Mouse (Mus musculus) heart, embryonic 11.5 days (tissue): ENCODE results near the gene Smdt1. TPM values are rescaled to one million over a fixed set of nuclear protein-coding genes. Genes with fewer than 3 reads are reported as not detected.

Source experiments
- ATAC-seq: fragments of 200-750 bp; cut with Nextera tagmentation; replicated peaks from 2 replicates; pipeline ENCODE4 v1.8.0; 2017; ENCODE audit warnings: moderate library complexity; ENCODE audit not compliant: insufficient number of reproducible peaks, low FRiP score, low TSS enrichment
- H3K27ac ChIP-seq: fragments of 300-500 bp; sonication (generic); 2 replicates; pipeline ENCODE4 v1.5.1; 2014; ENCODE audit warnings: mild to moderate bottlenecking, low read depth, low read length
- H3K27me3 ChIP-seq: fragments of 300-500 bp; sonication (generic); 2 replicates; pipeline ENCODE4 v1.6.1; 2014; ENCODE audit warnings: mild to moderate bottlenecking, low read length, mixed read lengths; ENCODE audit not compliant: control insufficient read depth, insufficient read depth
- H3K36me3 ChIP-seq: fragments of 300-500 bp; sonication (generic); 2 replicates; pipeline ENCODE4 v1.6.1; 2014; ENCODE audit warnings: mild to moderate bottlenecking, low read length, moderate library complexity, mixed read lengths; ENCODE audit not compliant: control insufficient read depth, insufficient read depth
- H3K4me1 ChIP-seq: fragments of 300-500 bp; sonication (generic); 2 replicates; pipeline ENCODE4 v1.6.1; 2014; ENCODE audit warnings: low read length; ENCODE audit not compliant: control insufficient read depth, insufficient read depth
- H3K4me2 ChIP-seq: fragments of 300-500 bp; sonication (generic); 2 replicates; pipeline ENCODE4 v1.6.1; 2014; ENCODE audit warnings: mild to moderate bottlenecking, moderate library complexity
- H3K4me3 ChIP-seq: fragments of 300-500 bp; sonication (generic); 2 replicates; pipeline ENCODE4 v1.5.1; 2014; ENCODE audit warnings: low read depth, low read length
- H3K9ac ChIP-seq: fragments of 300-500 bp; sonication (generic); 2 replicates; pipeline ENCODE4 v1.6.1; 2014; ENCODE audit warnings: mild to moderate bottlenecking, low read depth, low read length, moderate library complexity
- H3K9me3 ChIP-seq: fragments of 300-500 bp; sonication (generic); replicated peaks from 2 replicates; pipeline ENCODE4 v1.6.1; 2016; ENCODE audit warnings: low read length; ENCODE audit not compliant: control insufficient read depth
- WGBS: fragments of 180-500 bp; shearing (Covaris S2); extraction: QIAGEN DNeasy Blood & Tissue Kit; methylation state at CpG from one replicate; pipeline ENCODE4 v1.1.7; 2014; ENCODE audit not compliant: insufficient replicate concordance; 5-methylcytosine and 5-hydroxymethylcytosine counted together
- polyA plus RNA-seq: library from polyadenylated mRNA; unstranded; fragments of >200 nt; fragmentation: Nextera tagmentation; extraction: Ambion mirVana; gene quantifications from 2 replicates; pipeline ENCODE4 v1.2.1, GENCODE M21; 2014

The Smdt1 gene
- polyA plus RNA-seq, 1 experiment from 2014 or later = 320 TPM

DNA sequence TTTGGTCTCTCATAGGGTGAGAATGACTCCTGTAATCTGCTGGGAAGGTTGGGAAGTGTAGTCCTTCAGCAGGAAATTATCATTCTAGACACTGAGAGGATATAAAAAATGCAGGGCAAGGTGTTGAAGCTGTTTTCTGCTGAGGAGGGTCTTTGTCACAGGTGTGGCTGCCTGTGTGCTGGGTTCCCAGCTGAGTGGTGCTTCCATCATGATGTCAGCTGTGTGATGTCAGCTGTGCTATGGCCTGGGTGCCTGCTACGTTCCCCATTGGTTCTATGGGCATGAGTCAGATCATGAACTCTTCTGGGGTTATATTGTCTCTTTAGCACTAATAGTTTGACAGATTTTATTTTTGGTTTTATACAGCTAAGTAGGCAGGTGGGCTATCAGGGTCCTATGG is 30.1 kb downstream of the Smdt1 start:
- no peak overlapping the region for H3K27ac ChIP-seq
- H3K36me3 ChIP-seq = no peaks in the 10 kb centered on the region
- H3K9ac ChIP-seq = no peak overlapping the region
- WGBS = 68% methylated on average over 1 of the region's 1 CpGs
- H3K27me3 ChIP-seq = no peaks in the 10 kb centered on the region
- H3K4me2 ChIP-seq = no peak overlapping the region
- no peak overlapping the region for H3K4me3 ChIP-seq
- H3K9me3 ChIP-seq = no peaks in the 10 kb centered on the region
- no peak for ATAC-seq
- no peaks in the 10 kb centered on the region for H3K4me1 ChIP-seq

DNA sequence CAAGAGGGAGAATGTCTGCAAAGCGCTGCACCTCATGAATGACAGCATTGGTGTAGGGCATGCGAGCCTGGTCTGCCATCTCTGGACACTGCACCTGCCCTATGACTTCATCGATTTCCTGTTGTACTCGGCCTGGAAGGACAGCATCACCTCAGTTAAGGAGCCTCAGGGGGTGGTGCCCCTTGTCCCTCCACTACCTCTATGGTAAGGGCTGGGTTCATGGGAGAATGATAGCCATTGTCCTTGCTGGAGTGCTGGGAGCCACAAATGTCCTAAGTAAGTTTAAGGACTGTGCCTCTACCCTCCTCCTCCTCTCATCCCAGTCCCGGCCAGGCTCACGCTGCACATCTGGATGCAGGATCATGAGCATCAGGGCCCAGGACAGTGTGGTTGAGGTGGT is 33.7 kb downstream of the Smdt1 start:
- Histone ChIP-seq H3K36me3 (no peaks in the 10 kb centered on the region), H3K4me3 (no peak overlapping the region), H3K27me3 (no peaks in the 10 kb centered on the region), H3K9ac (no peak overlapping the region), H3K4me2 (no peak overlapping the region), H3K4me1 (no peaks in the 10 kb centered on the region), H3K9me3 (no peaks in the 10 kb centered on the region), H3K27ac (no peak overlapping the region)
- ATAC-seq = no peak
- 82% methylated on average over 6 of the region's 6 CpGs for WGBS

DNA sequence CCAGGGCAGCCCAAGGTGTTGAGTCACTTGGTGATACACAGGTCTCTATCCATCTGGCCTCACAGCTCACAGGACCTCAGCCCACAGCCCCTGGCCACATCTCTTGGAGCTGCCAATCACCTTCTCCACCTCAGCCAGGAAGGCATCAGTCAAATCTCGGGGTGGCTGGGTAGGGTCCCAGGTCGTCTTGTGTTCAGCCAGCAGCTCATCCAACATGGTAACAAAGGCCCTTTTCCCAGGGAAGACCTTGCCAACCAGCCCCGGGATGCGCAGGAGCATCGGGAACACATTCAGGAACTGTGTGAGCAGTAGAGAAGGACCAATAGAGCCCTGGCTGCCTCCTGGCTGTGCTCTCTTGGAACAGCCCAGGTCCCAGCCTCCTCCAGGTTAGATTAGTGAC is 34.2 kb downstream of the Smdt1 start:
- H3K4me2 ChIP-seq = no peak overlapping the region
- no peak overlapping the region for H3K9ac ChIP-seq
- H3K27ac ChIP-seq = no peak overlapping the region
- no peaks in the 10 kb centered on the region for H3K27me3 ChIP-seq
- H3K36me3 ChIP-seq = no peaks in the 10 kb centered on the region
- H3K9me3 ChIP-seq = no peaks in the 10 kb centered on the region
- WGBS = 84% methylated on average over 5 of the region's 5 CpGs
- H3K4me1 ChIP-seq = no peaks in the 10 kb centered on the region
- ATAC-seq = no peak
- no peak overlapping the region for H3K4me3 ChIP-seq

DNA sequence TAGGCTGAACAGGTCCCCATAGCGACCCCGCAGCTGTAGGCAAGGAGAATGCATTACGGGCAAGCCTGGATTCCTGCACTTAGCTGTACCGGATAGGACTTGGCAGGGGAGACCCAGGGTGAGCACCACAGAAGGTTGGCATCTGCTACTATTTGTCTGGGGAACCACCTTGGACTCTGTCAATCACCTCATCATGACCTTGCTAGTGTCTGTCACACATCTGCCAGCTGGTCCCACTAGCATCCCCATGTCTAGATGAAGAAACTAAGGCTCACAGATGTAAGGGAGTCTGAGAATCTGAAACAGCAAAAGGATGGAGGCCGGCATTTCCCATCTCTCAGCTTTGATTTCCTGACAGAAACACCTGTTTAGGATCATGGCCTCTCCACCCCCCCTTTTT is 35.7 kb downstream of the Smdt1 start:
- H3K9ac ChIP-seq = no peak overlapping the region
- no peak overlapping the region for H3K27ac ChIP-seq
- no peaks in the 10 kb centered on the region for H3K36me3 ChIP-seq
- peaks cover 1% of the 10 kb centered on the region; the same call in 1 of the 2 replicates for H3K4me1 ChIP-seq
- H3K27me3 ChIP-seq = no peaks in the 10 kb centered on the region
- no peak overlapping the region for H3K4me3 ChIP-seq
- H3K9me3 ChIP-seq = no peaks in the 10 kb centered on the region
- WGBS = 81% methylated on average over 5 of the region's 5 CpGs
- no peak overlapping the region for H3K4me2 ChIP-seq
- ATAC-seq = no peak

DNA sequence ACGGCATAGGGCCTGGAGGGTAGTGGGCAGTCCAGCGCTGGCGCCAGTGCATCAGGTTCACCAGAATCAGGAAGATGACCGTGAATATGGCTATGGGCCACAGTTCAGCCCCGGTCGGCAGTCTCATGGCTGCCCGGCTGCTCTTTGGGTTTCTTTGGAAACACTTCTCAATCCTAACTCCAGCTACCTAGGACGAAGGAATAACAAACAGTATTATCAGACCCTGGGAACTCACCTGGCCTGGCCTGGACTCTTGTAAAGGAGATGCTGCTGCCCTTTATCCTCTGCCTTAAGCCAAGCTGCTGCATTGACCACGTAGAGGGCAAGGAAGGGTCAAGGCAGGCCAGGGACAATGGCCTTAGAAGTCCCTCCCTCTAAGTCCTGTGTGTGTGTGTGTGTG is 37.1 kb downstream of the Smdt1 start:
- no peak overlapping the region for H3K4me2 ChIP-seq
- H3K9ac ChIP-seq = no peak overlapping the region
- no peaks in the 10 kb centered on the region for H3K36me3 ChIP-seq
- H3K27ac ChIP-seq = no peak overlapping the region
- no peak for ATAC-seq
- WGBS = 88% methylated on average over 9 of the region's 9 CpGs
- no peaks in the 10 kb centered on the region for H3K27me3 ChIP-seq
- no peaks in the 10 kb centered on the region for H3K9me3 ChIP-seq
- H3K4me3 ChIP-seq = no peak overlapping the region
- H3K4me1 ChIP-seq = peaks cover 8% of the 10 kb centered on the region

DNA sequence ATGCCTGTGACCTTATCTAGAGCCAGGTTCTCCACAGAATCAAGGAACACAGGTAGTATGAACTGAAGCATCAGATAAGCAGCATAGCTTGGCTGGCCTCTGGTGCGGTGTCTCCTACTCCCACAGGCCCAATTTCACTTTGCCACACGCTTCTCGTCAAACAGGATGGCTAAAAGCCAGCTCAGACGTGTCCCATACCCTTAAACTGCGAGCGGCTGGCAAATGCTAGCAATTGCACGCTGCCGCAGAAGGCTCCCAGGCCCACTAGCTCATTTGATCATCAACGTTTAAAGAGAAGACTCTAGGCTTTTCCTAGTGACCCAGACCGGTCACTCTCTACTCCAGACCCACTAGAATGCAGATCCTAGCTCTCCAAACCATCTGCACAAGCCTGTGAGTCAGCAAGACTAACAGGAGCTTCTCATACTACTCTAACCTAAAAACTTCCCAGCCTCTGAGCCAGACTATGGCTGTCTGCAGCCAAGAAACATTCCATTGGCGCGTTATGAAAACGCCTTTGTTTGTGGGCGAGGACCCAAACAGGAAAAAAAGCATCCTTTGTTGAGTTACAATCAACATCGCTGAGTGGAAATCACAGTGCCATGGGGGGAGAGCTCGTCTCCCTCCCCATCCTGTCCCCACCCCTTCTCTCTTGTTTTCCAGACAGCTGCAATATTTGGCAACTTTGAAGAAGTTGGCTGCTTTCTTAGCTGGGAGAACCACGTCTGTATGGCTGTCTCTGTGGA is 37.8 kb downstream of the Smdt1 start:
- Histone ChIP-seq H3K4me1 (peaks cover 10% of the 10 kb centered on the region), H3K4me2 (no peak overlapping the region), H3K36me3 (no peaks in the 10 kb centered on the region), H3K27me3 (no peaks in the 10 kb centered on the region), H3K9ac (no peak overlapping the region), H3K9me3 (no peaks in the 10 kb centered on the region), H3K4me3 (no peak overlapping the region), H3K27ac (no peak overlapping the region)
- 72% methylated on average over 17 of the region's 17 CpGs for WGBS
- ATAC-seq = no peak

DNA sequence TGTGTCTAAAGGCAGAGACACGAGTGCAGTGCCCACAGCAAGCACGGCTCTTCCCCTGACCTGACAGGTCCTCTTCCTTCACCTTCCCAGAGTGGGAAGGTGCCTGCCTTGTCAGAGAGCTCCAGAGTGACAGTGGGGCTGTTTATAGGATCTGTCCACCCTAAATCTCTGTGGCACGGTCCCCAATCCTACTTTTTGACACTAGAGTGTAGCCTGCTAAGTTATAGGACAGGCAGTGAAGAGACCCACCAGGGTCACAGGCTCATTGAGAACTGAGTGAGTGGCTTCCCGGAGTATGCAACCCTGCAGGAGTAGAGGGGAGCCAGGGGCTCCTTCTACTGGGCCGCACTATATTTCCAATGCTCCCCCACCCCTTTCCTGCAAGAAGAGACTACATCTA is 38.9 kb downstream of the Smdt1 start:
- no peak overlapping the region for H3K4me2 ChIP-seq
- no peaks in the 10 kb centered on the region for H3K9me3 ChIP-seq
- H3K4me3 ChIP-seq = no peak overlapping the region
- H3K4me1 ChIP-seq = peaks cover 10% of the 10 kb centered on the region
- H3K9ac ChIP-seq = no peak overlapping the region
- H3K27me3 ChIP-seq = no peaks in the 10 kb centered on the region
- ATAC-seq = no peak
- no peak overlapping the region for H3K27ac ChIP-seq
- no peaks in the 10 kb centered on the region for H3K36me3 ChIP-seq
- WGBS = 71% methylated on average over 5 of the region's 5 CpGs

DNA sequence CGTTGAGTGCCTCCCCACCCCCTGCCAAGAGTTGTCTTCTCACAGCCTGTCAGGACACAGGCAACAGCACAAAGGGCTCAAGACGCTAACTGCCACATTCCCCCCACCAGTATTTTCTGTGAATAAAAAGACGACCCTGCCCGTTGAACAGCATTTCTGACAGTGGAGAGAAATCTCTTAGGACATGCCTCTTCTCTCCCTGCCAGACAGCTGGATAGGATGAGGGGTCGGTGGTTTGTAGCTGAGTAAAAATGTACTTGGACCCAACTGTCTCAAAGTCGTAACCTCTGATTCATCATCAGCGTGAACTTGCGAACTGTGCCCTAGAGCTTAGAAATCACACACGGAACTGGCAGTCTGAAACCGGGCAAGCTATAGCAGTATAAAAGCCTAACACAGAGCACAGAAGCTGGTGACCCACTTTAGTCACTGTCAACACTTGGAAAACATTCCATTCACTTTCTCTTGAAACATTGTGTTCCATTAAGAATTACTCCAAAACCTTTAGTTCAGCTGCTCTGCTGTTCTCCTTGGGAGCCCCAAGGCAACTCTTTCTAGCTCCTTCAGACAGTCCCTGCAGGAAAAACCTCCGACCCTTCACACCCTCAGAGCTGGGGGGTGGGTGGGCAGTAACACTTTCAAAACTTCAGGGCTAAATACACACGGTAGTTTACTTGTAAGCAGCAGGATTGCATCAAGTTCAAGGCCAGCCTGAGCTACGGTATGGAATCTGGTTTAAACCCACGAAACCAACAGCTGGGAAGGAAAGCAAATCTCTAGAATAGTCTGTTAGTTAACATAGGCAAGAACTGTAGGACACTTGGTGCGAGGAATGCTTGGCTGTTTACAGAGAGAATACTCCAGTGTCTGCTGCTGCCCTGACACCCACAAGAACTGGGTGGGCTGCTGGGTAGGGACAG is 39.8 kb downstream of the Smdt1 start:
- no peak for ATAC-seq
- Histone ChIP-seq H3K9me3 (no peaks in the 10 kb centered on the region), H3K36me3 (no peaks in the 10 kb centered on the region), H3K27me3 (no peaks in the 10 kb centered on the region), H3K4me2 (peak overlapping the region; percentile 11; the same call in 1 of the 2 replicates), H3K4me3 (no peak overlapping the region), H3K27ac (no peak overlapping the region), H3K4me1 (peaks cover 10% of the 10 kb centered on the region), H3K9ac (no peak overlapping the region)
- 46% methylated on average over 15 of the region's 15 CpGs for WGBS
